Mouse (Mus musculus) left cerebral cortex, adult 9 months (tissue): Measurements from ENCODE around the gene Trim66.

ENCODE experiments used
- DNase-seq, 2 experiments: peaks; one replicate each; pipeline ENCODE4 v3.0.0; 2022; ENCODE audit warnings: low spot score in 2 of 2

Trim66 gene

GRCm38 (mm10) chr7:109454856-109455255 is 53.1 kb downstream of the Trim66 start:
- no peak for DNase-seq

- no peak for DNase-seq
Observed at GRCm38 (mm10) chr7:109448060-109448459, 59.9 kb downstream of the Trim66 start.

GRCm38 (mm10) chr7:109445012-109445411 is 62.9 kb downstream of the Trim66 start:
- DNase-seq: peak in 1 of 2 experiments; percentile 67

DNA sequence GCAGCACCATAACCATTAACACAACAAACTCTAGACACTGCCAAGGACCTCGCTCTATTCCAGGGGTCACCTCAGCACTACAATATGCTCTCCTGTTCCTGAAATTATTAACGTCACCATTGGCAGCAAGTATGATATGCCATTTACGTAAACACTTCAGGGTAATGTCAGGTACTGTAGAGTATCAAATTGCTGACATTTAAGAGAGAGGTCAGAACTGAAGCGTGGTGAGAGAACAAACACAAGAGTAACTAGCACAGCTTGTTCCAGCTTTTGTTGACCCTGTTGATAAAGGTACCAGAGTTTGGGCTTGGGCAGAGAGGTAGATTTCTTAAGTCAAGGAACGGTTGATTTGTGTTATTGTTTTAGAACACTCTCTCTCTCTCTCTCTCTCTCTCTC is 65.2 kb downstream of the Trim66 start:
- no peak for DNase-seq

- no peak for DNase-seq
Observed at GRCm38 (mm10) chr7:109440697-109441269, 67.2 kb downstream of the Trim66 start.

- DNase-seq: no peak
Observed at GRCm38 (mm10) chr7:109438781-109439591, 68.9 kb downstream of the Trim66 start, which contains the start of gene Stk33. TSS of gene Stk33 (minus strand) at chr7:109439081.

DNA sequence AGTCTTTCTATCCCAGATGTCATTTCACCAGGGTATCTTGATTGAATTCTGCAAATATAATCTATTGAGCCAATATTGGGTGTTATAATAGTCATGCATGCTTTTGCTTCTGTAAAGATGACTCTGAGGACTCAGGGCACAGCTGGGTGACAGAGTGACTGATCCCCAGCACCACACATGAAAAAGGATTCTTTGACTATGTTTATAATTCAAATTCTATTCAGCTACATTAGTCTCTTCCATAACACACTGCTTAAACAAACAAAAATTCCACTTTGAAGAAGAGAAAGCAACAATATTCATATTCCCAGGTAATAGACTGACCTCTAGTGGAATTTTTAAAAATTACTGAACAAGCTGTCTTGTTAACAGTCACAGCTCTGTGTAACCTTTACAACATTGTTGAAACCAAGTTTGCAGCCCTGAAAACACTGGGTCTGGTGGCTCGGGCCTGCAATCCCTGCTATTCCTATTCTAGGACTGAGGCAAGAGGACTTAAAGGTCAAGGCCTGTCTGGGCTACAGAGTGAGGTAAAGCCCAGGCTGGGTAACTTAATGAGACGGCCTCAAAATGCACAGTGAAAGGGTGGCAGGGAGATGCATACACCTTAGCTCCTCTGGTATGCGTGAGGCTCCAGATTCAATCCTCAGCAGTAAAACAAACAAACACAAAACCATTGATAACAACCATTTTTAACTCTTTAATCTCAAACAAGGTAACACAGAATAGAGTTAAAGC is 83.3 kb downstream of the Trim66 start:
- DNase-seq: no peak

- DNase-seq: no peak
Observed at GRCm38 (mm10) chr7:109422803-109423202, 85.1 kb downstream of the Trim66 start.

- DNase-seq: no peak
Observed at GRCm38 (mm10) chr7:109405491-109405890, 102.4 kb downstream of the Trim66 start.

DNA sequence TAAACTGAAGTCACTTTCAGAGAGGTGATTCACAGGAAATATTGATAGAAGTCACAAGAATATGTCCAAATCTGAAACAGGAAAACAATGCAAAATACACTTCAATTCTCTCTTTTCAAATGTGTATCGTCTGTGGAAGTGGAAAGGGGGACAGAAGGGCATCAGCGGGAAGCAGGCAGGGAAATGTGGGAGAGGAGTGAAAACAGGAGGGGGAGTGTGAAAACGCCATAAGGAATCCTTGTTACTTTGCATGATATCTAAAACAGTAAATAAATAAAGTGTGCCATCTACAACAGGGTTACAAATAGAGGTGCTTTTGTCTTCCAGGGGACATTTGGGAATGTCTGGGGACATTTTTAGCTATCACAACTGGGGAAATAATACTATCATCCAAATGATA is 108.6 kb downstream of the Trim66 start:
- DNase-seq: no peak
